Mouse (Mus musculus) right cerebral cortex, adult 2 months (tissue): ENCODE data around the gene Ahcyl2.
"Not testable (repeated sequence)": the region's sequence is repeated elsewhere in the genome, so short reads cannot be mapped to it uniquely, and the experiment has no call there.

ENCODE experiments used
- DNase-seq, 2 experiments: peaks; one replicate each; pipeline ENCODE4 v3.0.0; 2021 to 2022; ENCODE audit warnings: low spot score in 2 of 2

The Ahcyl2 gene

DNA sequence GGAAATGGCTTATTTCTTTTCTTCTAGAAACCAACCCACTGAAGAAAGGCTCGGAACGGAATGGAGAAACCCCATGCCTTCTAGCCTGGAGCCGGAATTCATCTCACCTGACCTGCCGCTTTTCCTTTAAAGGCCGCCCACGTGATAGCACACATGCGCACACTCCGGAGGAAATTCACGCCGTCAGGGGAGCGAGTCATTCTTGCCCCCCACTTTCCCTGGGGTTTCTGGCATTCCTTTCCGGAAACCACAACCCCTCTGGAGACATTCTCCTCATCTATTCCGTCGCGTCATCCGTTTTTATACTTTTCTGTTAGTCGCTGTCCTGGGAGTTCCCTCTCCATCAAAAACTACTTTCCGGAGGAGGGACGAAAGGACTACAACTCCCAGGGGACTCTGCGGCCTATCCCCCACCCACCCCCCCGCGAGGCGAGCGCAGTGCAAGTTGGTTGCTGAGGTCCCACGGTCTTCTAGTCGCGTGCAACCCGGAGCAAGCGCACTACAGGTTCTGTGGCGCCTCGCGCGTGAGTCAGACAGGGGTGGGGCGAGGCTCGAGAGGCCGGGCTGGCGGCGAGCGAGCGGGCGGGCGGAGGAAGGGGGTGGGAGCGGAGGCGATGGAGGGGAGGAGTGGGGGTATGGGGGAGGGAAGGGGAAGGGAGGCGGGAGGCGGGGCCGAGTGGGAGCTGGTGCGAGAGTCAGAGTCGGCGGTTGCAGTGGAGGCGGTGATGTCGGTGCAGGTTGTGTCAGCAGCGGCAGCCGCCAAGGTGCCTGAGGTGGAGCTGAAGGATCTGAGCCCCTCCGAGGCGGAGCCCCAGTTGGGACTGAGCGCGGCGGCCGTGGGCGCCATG is at the start of gene Ahcyl2:
Gene Ahcyl2 (plus strand): TSS at position 199 of the 848 bp plus-strand sequence.
- DNase-seq, result peak; percentile 93 to 95

DNA sequence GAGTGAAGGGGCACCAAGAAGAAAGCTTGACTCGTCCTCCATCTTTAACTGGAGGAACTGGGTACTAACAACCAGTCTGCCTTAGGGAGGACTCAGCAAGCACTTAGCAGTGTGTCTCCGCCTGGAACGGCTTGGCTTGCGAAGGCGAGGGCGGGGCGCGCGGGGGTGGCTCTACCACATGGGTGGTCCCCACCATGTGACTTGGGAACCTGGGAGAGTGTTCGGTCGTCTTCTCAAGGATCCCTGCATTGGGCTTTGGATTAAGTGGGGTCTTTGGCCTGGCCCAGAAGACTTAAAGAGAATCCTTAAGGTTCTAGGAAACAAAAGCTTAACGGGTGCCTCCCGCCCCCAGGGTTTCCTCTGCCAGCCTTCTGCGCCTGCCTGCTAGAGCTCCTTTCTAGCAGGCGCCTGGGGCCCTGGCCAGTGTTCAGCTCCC is 48.9 kb upstream of the Ahcyl2 start:
- DNase-seq, result peak; percentile 74 to 78

DNA sequence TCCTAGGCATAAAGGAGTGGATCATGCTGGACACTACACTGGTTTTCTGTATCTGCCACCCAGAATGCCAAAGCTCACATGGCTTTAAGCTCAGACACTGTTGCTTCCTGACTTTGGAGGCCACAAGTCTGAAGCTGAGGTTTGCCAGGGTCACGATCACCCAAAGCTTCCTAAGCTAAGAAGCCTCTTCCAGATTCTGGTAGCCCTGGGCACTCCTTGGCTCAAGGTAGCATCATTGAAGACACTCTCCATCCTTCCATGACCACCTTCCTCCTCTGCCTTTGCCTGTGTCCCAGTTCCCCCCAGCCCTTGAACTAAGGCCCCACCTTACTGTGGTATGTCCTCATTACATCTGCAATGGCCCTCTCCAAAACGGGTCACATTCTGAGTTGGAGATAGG is 45.9 kb upstream of the Ahcyl2 start:
- DNase-seq, result no peak

DNA sequence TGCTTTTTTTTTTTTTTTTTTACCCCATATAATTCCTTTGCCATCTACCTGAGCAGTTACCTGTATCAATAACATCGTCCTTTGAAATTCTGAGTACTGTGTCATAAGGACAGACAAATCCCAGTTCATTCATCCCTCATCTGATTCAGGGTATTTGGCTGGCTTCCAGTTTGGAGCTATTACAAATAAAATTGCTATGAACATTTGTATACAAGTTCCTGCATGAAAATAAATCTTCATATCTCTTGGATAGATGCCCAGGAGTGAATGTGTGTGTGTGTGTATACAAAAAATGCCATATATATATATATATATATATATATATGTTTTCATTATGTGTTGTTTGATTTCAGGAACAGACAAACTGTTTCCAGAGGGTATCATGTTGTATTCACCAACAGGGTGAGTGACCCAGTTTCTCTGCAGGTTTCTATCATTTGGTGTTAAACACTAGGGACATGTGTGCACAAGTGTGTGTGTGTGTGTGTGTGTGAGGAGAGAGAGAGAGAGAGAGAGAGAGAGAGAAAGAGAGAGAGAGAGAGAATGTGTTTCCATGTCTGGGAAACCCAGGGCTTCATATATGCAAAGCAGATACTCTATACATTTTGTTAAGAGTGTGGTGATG is 41.1 kb upstream of the Ahcyl2 start:
- no peak for DNase-seq

DNA sequence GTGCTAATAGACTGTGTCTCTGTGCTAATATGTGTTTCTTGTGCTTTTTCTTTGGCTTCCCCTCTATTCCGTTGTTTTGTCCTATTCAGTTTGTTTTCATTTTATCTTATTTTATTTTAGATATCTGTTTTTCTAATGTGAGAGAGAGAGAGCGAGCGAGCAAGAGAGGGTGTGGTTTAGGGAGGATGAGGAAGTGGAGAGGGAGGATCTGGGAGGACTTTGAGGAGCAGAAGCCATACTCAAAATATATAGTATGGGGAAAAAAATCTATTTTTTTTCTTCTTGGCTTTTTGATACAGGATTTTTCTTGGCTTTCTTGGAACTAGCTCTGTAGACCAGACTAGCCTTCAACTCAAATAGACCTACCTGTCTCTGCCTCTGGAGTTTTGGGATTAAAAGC is 39.8 kb upstream of the Ahcyl2 start:
- no peak for DNase-seq

DNA sequence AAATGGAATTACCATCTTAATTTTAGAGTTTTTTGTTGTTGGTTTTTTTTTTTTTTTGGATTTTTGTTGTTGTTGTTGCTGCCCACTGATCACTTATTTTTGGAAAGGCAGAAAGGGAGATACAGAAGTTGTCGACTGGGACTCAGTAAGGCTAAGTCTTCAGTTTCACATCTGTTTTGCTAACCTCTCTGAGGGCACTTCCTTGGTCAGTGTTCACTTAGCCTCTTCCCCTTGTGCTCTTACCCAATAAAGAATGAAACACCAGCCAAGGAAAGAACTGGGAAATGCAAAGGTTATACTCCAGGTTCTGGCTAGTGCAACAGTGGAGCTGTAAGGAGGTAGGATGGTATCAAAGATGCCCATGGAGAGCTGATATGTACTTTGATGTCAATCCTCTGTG is 38.3 kb upstream of the Ahcyl2 start:
- DNase-seq, result no peak

DNA sequence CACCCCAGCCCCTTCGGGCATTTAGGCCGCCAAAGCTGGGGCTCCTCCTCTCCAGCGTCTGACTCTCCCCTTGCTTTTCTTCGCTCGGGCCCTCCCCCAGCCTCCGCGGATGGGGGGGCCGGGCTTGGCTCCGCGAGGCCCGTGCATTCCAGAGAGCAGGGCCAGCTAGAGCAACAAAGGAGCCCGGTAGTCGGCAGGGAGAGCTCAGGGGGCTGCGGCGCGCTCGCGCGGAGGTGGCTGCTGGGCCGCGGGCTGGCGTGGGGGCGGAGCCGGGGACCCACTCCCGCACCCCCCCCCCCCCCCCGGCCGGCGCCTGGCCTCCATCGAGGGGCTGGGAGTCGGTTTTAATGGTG is 32.5 kb upstream of the Ahcyl2 start, which contains the start of gene Smo:
Gene Smo (plus strand): TSS at position 168 of the 353 bp plus-strand sequence.
- DNase-seq, result peak; percentile 13 to 34

DNA sequence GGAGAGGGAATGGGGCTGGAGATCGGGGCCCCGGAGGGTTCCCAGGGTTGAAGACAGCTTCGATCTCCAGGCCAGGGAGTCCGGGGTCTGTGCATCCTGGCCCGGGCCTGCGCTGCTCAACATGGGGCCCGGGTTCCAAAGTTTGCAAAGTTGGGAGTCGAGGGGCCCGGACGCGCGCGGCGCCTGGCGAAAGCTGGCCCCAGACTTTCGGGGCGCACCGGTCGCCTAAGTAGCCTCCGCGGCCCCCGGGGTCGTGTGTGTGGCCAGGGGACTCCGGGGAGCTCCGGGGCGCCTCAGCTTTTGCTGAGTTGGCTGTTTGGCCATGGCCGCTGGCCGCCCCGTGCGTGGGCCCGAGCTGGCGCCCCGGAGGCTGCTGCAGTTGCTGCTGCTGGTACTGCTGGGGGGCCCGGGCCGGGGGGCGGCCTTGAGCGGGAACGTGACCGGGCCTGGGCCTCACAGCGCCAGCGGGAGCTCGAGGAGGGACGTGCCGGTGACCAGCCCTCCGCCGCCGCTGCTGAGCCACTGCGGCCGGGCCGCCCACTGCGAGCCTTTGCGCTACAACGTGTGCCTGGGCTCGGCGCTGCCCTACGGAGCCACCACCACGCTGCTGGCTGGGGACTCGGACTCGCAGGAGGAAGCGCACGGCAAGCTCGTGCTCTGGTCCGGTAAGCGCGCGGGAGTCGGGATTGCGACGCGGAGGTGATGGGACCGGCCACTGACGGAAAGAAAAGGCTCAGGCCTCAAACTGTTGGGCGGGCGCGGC is 31.9 kb upstream of the Ahcyl2 start:
- no peak for DNase-seq

DNA sequence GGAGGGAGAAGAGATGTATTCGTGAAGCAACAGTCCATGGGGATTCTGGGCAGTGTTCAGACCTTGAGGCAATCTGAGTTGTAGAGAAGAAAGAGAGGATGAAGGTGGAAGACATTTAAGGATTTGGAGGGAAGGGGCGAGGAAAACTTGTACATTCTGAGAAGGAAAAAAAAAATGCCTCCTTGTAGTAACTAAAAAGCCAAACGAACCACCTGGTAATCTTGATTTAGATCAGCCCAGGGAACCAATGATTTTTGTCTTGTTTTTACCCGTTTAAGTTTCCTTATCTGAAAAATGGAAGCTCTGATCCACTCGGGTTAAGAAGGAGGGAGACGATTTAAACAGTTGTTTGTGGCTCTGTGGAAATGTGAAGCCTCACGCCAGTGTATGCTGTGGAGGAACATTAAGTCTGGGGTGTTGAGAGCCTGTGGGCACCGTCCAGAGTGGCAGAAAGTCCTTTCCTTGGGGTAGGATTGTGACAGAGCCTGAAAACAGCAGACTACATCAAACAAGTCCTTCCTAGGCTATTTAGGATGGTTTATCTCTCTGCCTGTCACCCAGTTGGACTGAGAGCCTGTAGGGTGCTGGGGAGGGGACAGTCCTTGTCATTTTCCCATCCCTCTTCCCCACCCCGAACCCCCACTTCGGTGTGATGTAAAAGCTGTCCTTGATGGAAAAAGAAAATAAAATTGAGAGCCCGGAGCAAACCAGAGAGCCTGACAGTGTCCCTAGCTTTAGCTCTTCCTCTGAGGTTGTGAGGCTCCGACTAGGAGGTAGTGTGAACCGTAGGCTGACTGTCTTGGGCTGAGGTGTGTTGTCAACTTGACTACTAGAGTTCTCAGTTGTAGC is 31.0 kb upstream of the Ahcyl2 start:
- DNase-seq, result no peak

DNA sequence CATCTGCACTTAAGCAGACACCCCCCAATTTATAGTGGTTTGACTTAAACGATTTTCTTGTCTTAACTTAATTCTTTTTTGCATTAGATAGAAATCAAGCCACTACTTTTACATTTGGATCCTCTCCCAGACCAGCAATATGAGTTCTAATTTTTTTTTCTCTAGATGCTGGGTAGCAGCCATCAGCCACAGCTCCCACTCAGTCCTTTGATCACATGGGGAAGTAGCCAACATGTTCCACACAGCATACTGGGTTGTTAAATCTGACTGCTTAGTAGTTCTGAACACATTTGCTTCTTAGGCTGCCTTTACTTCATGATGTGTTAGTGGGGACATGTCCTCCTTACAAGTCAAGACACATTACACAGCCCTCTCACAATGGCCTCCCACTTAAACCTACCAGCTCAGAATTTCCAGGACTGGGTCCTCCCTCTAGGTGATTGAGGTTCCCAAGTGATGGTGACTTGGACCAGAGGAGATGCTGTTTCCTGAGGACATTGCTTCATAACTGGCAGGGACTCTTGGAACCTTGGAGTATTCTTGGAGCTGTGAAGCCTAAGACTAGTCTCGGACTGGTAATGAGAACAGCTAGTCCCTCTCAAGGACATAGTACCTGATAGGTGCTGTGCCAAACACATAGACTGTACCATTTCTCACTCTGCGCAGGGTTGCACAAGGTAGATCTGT is 16.2 kb upstream of the Ahcyl2 start:
- DNase-seq, result peak; percentile 45 to 47

DNA sequence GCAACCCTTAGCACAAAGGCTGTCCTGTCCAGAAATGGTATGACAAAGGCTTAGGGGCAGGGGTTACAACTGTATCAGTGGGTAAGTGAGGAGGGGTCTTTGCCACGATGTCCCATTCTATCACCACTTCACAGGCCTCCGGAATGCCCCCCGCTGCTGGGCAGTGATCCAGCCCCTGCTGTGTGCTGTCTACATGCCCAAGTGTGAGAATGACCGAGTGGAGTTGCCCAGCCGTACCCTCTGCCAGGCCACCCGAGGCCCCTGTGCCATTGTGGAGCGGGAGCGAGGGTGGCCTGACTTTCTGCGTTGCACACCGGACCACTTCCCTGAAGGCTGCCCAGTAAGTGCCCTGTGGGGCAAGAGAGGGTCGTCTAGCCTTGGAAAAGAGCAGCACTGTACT is 14.5 kb upstream of the Ahcyl2 start:
- DNase-seq, result no peak

DNA sequence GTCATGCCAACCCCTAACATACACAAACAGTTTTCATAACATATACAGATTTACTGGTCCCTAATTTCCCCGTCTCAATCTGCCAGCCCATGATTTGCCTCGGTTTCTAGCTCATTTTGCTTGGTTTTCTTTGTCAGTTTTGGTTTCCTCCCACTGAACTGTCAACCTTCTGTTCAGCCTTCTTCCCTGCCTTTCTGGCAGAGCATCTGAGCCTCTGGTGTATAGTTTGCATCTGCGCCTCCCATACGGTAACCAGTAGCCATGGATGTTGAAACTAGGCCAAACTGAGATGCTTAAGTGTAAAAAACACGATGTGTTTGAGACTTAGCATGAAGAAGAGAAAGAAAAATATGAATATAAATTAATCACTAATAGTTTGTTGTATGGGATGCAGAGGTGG is 11.8 kb upstream of the Ahcyl2 start:
- DNase-seq, result peak; percentile 34 to 45

DNA sequence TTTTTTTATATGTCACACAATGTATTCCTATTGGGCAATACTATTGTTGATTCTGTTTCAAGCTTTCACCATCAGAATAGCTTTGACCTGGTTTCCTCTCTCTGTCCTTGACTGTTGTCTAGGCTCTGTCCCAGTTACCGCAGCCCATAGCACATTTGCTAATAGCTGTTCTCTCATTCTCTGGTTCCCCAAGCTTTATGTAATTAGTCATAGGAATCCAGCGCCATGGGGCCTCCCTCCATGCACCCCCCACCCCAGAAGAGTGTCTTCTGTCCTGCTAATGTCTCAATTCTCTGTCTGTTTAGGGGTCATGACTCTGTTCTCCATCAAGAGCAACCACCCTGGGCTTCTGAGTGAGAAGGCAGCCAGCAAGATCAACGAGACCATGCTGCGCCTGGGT is 11.3 kb upstream of the Ahcyl2 start:
- no peak for DNase-seq

DNA sequence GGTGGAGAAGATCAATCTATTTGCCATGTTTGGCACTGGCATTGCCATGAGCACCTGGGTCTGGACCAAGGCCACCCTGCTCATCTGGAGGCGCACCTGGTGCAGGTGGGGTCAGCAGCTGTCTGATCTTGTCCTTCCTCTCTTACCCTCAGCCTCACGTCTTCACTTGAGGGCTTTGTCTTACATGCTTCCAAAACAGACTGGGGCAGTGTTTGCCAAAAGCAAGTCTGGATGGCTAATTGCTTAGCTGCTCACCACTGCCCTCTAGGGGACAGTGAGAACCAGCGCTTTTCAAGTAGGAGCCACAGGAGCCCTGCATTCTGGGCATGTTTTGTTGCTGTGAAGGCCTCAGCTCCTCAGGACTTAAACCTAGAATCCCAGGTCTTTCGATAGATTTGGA is 9.4 kb upstream of the Ahcyl2 start:
- peak; percentile 79 to 84 for DNase-seq

DNA sequence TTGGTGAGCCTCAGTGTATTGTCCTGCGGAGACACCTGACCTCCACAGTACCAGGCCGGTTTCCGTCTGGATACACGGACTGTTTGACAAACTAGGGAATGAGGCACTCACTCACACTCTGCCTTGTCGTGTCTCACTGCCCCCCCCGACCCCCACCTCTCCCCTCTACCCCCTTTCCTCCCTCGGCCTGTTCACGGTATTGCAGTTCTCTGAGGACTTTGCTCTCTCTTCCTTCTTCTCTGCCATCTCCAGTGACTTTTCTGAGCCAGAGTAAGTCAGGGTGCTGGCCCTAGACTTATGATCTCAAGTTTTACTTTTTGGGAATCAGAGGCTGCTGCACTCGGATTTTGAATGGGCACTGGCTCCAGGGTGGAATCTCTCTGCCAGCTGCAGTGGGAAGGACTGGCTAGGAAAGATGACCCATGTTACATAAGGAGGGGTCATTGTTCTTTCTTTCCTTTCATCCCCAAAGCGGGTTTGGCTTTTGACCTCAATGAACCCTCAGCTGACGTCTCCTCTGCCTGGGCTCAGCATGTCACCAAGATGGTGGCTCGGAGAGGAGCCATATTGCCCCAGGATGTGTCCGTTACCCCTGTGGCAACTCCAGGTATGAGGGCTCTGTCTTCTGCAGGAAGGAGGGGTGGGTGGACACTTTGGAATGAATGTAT is 8.7 kb upstream of the Ahcyl2 start:
- no peak for DNase-seq

DNA sequence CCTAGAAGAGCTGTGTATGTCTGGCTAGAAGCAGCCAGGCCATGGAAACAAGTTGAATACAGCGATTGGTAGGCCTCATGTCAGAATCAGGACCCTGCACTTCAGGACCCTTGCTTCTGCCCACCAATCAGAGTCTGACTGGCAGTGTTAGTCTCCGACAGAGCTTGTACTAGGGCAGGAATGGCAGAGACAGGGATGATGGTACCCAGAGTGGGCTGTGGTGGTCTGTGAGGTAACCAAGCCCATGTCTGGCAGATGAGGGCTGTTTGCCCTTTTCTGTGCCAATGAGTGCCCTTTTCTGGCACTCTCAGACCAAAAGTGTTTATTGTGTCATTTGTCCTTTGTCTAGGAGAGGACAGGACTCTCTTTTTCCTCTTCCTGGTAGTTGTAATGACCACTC is 7.4 kb upstream of the Ahcyl2 start:
- not testable (repeated sequence) for DNase-seq

DNA sequence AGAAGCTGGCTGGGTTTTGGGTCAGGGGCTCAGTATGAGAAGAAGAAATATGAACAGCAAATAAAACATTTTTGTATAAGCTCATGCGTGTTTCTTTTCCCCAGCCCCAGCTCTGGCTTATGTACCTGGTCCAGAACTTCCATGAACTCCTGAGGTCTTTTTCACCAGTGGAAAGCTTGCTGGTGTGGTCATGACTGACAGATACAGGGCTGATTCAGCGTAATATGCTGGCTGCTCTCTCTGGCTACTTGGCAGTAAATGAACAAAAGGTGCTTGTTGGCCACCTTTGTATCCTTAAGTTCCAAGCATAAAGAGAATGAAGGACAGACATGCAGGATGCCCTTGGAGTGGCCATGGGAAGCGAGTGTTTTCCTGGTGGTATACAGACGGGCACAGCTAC is 6.5 kb upstream of the Ahcyl2 start:
- DNase-seq, result no peak

DNA sequence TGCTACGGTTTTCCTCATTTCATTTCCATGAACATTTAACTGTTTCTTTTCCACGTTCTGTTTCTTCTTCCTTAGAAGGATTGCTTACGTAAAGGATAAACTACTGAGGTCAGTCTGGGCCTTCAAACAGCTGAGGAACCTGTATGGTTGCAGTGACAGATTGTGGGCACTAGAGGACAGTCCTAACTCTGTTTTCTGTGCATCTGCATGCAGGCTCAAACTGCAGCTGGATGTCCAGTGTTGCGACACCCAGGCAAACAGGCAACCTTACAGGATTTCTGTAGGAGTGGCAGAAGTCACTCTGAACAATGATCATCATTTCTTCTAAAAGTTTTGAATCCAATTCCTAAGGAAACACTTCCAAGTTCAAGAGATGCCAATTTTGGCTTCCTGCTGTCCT is 5.3 kb upstream of the Ahcyl2 start:
- DNase-seq, result peak; percentile 25 to 36

DNA sequence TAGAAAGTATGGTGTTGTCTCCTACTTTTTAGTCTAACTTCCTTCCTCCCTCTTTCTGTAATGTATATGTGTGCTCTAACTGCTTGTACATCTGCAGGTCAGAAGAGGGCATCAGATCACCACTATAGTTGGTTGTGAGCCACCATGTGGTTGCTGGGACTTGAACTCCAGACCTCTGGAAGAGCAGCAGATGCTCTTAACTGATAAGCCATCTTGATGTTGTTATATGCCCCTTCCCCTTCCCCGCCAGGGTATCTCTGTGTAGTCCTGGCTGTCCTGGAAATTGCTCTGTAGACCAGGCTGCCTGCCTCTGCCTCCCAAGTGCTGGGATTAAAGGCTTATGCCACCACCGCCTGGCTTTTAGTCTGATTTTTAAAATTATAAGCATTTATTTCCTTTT is 937 bp upstream of the Ahcyl2 start:
- no peak for DNase-seq

DNA sequence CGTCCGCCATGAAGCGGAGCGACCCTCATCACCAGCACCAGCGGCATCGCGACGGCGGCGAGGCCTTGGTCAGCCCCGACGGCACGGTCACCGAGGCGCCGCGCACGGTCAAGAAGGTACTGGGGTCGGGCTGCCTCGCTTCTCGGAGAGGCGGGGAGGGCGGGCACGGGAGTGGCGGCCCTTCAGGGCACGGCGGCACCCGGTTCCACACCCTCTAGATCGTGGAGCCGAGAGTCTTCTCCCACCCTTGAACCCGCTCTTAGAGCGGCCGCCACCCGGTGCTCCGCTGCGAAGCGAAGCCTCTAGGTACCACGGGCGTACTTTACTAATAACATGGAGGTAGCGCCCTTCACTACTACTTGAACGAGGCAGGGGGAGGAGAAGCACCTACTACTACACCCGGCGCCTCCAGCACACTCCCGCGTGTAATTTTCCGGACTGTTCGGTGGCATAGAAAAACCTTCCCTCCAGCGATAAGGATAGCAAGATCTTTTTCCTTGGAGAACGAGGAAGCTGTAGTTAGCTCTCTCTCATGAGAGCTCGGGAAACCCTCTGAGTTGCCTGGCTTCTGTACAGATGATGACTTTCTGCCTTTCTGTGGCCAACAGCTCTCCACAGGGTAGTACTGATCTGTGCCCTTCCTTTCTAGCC is 1.1 kb downstream of the Ahcyl2 start:
- DNase-seq, result peak; percentile 31 to 50
